Mouse (Mus musculus): ENCODE results near the gene Fgfr2. TPM values are rescaled to one million over a fixed set of nuclear protein-coding genes. Genes with fewer than 3 reads are reported as not detected.
A peak's percentile ranks its signal among the peaks of the same experiment; 100 is the strongest.

Fgfr2 gene
- polyA plus RNA-seq, 1 experiment, result 3.0 TPM

- Histone ChIP-seq H3K27ac (ENCODE audit: control insufficient read depth, insufficient read depth, low read depth, low read length) (no peak overlapping the region), H3K4me3 (ENCODE audit: control insufficient read depth, low read depth, low read length) (no peak overlapping the region), H3K27me3 (ENCODE audit: control insufficient read depth, insufficient read depth, low read length) (no peaks in the 10 kb centered on the region), H3K36me3 (ENCODE audit: control insufficient read depth, insufficient read depth, low read length) (no peaks in the 10 kb centered on the region), H3K4me1 (ENCODE audit: control insufficient read depth, insufficient read depth, low read length) (no peaks in the 10 kb centered on the region)
- TF ChIP-seq POLR2A (IDR thresholded peaks at IDR 0.05; ENCODE audit: control insufficient read depth, low read depth, low read length) (no peak), CTCF (IDR thresholded peaks at IDR 0.05; ENCODE audit: control insufficient read depth, insufficient read depth, insufficient replicate concordance, low read depth, low read length) (no peak)
Observed at GRCm38 (mm10) chr7:130563276-130563675, 2559.9 kb downstream of the Fgfr2 start.

- H3K27ac ChIP-seq (ENCODE audit: control insufficient read depth, insufficient read depth, low read depth, low read length), result no peak overlapping the region
- no peaks in the 10 kb centered on the region for H3K4me1 ChIP-seq (ENCODE audit: control insufficient read depth, insufficient read depth, low read length)
- no peaks in the 10 kb centered on the region for H3K27me3 ChIP-seq (ENCODE audit: control insufficient read depth, insufficient read depth, low read length)
- H3K4me3 ChIP-seq (ENCODE audit: control insufficient read depth, low read depth, low read length), result no peak overlapping the region
- no peak for TF ChIP-seq POLR2A (IDR thresholded peaks at IDR 0.05; ENCODE audit: control insufficient read depth, low read depth, low read length)
- no peak for TF ChIP-seq CTCF (IDR thresholded peaks at IDR 0.05; ENCODE audit: control insufficient read depth, insufficient read depth, insufficient replicate concordance, low read depth, low read length)
- H3K36me3 ChIP-seq (ENCODE audit: control insufficient read depth, insufficient read depth, low read length), result no peaks in the 10 kb centered on the region
Observed at GRCm38 (mm10) chr7:130560933-130561332, 2562.2 kb downstream of the Fgfr2 start.

- TF ChIP-seq CTCF (IDR thresholded peaks at IDR 0.05; ENCODE audit: control insufficient read depth, insufficient read depth, insufficient replicate concordance, low read depth, low read length) (no peak), POLR2A (IDR thresholded peaks at IDR 0.05; ENCODE audit: control insufficient read depth, low read depth, low read length) (no peak)
- no peaks in the 10 kb centered on the region for H3K27me3 ChIP-seq (ENCODE audit: control insufficient read depth, insufficient read depth, low read length)
- H3K36me3 ChIP-seq (ENCODE audit: control insufficient read depth, insufficient read depth, low read length), result no peaks in the 10 kb centered on the region
- H3K4me1 ChIP-seq (ENCODE audit: control insufficient read depth, insufficient read depth, low read length), result no peaks in the 10 kb centered on the region
- H3K27ac ChIP-seq (ENCODE audit: control insufficient read depth, insufficient read depth, low read depth, low read length), result no peak overlapping the region
- H3K4me3 ChIP-seq (ENCODE audit: control insufficient read depth, low read depth, low read length), result no peak overlapping the region
Observed at GRCm38 (mm10) chr7:130558592-130558991, 2564.6 kb downstream of the Fgfr2 start.

- no peaks in the 10 kb centered on the region for H3K36me3 ChIP-seq (ENCODE audit: control insufficient read depth, insufficient read depth, low read length)
- no peak overlapping the region for H3K4me3 ChIP-seq (ENCODE audit: control insufficient read depth, low read depth, low read length)
- TF ChIP-seq CTCF (IDR thresholded peaks at IDR 0.05; ENCODE audit: control insufficient read depth, insufficient read depth, insufficient replicate concordance, low read depth, low read length), result no peak
- no peak for TF ChIP-seq POLR2A (IDR thresholded peaks at IDR 0.05; ENCODE audit: control insufficient read depth, low read depth, low read length)
- H3K4me1 ChIP-seq (ENCODE audit: control insufficient read depth, insufficient read depth, low read length), result no peaks in the 10 kb centered on the region
- no peaks in the 10 kb centered on the region for H3K27me3 ChIP-seq (ENCODE audit: control insufficient read depth, insufficient read depth, low read length)
- H3K27ac ChIP-seq (ENCODE audit: control insufficient read depth, insufficient read depth, low read depth, low read length), result no peak overlapping the region
Observed at GRCm38 (mm10) chr7:130555597-130555996, 2567.6 kb downstream of the Fgfr2 start.

DNA sequence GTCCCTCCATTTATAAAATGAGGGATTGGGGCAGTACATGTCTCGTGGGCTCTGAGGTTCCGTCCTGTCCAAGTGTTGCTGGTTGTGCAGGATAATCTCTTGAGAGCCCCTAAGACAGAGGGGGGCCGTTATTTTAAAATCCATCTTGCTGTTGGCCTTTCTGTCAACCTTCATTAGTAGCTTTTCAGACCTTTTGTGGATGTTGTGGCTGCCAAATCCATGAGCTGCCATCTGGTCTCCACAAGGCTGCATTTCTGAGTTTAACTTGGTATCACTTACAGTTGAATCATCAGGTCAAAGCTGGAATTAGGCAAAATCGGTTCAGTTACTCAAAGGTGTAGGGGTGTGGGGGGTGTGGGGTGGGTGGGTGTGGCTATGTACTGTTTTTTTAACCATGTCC lies 2569.8 kb downstream of the Fgfr2 start:
- no peaks in the 10 kb centered on the region for H3K36me3 ChIP-seq (ENCODE audit: control insufficient read depth, insufficient read depth, low read length)
- H3K27me3 ChIP-seq (ENCODE audit: control insufficient read depth, insufficient read depth, low read length), result no peaks in the 10 kb centered on the region
- TF ChIP-seq CTCF (IDR thresholded peaks at IDR 0.05; ENCODE audit: control insufficient read depth, insufficient read depth, insufficient replicate concordance, low read depth, low read length) (no peak), POLR2A (IDR thresholded peaks at IDR 0.05; ENCODE audit: control insufficient read depth, low read depth, low read length) (no peak)

DNA sequence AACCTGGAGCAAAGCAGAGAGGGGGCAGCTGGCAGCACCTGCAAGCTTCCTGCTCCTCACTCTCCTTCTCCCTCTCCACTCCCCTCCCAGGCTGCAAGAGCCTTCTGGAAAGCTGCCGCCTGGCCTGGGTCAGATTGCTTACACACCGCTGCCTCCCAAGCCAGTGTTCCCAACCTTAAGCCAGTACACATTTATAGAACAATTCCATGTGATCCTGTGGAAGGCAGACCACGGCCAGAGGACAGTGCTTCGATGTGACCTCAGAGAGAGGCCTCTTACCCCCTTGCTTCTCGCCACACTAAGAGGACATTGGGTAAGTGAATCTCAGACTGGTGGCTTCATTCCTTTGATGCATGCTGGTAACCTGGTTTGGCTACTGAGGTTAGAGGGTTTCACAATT lies 2570.4 kb downstream of the Fgfr2 start:
- Histone ChIP-seq H3K4me1 (ENCODE audit: control insufficient read depth, insufficient read depth, low read length) (peaks cover 2% of the 10 kb centered on the region), H3K27ac (ENCODE audit: control insufficient read depth, insufficient read depth, low read depth, low read length) (no peak overlapping the region), H3K4me3 (ENCODE audit: control insufficient read depth, low read depth, low read length) (no peak overlapping the region), H3K36me3 (ENCODE audit: control insufficient read depth, insufficient read depth, low read length) (no peaks in the 10 kb centered on the region), H3K27me3 (ENCODE audit: control insufficient read depth, insufficient read depth, low read length) (no peaks in the 10 kb centered on the region)
- TF ChIP-seq CTCF (IDR thresholded peaks at IDR 0.05; ENCODE audit: control insufficient read depth, insufficient read depth, insufficient replicate concordance, low read depth, low read length), result no peak
- TF ChIP-seq POLR2A (IDR thresholded peaks at IDR 0.05; ENCODE audit: control insufficient read depth, low read depth, low read length), result no peak

More for the DNA sequence above, 2569.8 kb downstream of the Fgfr2 start:
- H3K4me1 ChIP-seq (ENCODE audit: control insufficient read depth, insufficient read depth, low read length), result no peaks in the 10 kb centered on the region
- H3K27ac ChIP-seq (ENCODE audit: control insufficient read depth, insufficient read depth, low read depth, low read length), result no peak overlapping the region
- no peak overlapping the region for H3K4me3 ChIP-seq (ENCODE audit: control insufficient read depth, low read depth, low read length)

- peak overlapping the region; percentile 92; the same call in 1 of the 2 replicates for H3K4me3 ChIP-seq (ENCODE audit: control insufficient read depth, low read depth, low read length)
- TF ChIP-seq POLR2A (IDR thresholded peaks at IDR 0.05; ENCODE audit: control insufficient read depth, low read depth, low read length) (no peak), CTCF (IDR thresholded peaks at IDR 0.05; ENCODE audit: control insufficient read depth, insufficient read depth, insufficient replicate concordance, low read depth, low read length) (no peak)
- peaks cover 11% of the 10 kb centered on the region for H3K4me1 ChIP-seq (ENCODE audit: control insufficient read depth, insufficient read depth, low read length)
- H3K36me3 ChIP-seq (ENCODE audit: control insufficient read depth, insufficient read depth, low read length), result peaks cover 3% of the 10 kb centered on the region; the same call in 1 of the 2 replicates
- H3K27me3 ChIP-seq (ENCODE audit: control insufficient read depth, insufficient read depth, low read length), result no peaks in the 10 kb centered on the region
- H3K27ac ChIP-seq (ENCODE audit: control insufficient read depth, insufficient read depth, low read depth, low read length), result no peak overlapping the region
Observed at GRCm38 (mm10) chr7:130547635-130548175, 2575.4 kb downstream of the Fgfr2 start.
